Comparison of ENCODE assay signal across 28 mouse cellular contexts in genomic region chr6:44297413-44297812, GRCm38 (mm10).
DNase-seq lines count a peak whose midpoint lies in the region; ATAC-seq and TF ChIP-seq lines count a peak whose summit lies in the region.
"Had no signal": no experiment of that assay in that cellular context is flagged by ENCODE, and none has a peak within 500 bp of the region (broad histone marks: within the 10 kb centered on the region; RNA-seq: fewer than 3 reads in every experiment).

No protein-coding gene starts in this region.

- intact Hi-C loops in left cerebral cortex, postnatal 4 days (cut with DNase I), result no loop called here

- H3K27ac ChIP-seq in cerebellum, adult 2 months (ENCODE audit: insufficient read depth, low read length), result no peak overlapping the region
- H3K27ac ChIP-seq: embryonic facial prominence, embryonic 10.5 days; embryonic facial prominence, embryonic 15.5 days; forebrain, embryonic 13.5 days; kidney, postnatal 0 days; liver, embryonic 14.5 days; neural tube, embryonic 15.5 days had no signal

- DNase-seq in left cerebral cortex, postnatal 4 days, result peak; percentile 67
- no peak for DNase-seq in left cerebral cortex, adult 9 months (ENCODE audit: low spot score in 2 of 2)
- peak; percentile 76 to 93 for DNase-seq in cerebellum, adult 2 months
- DNase-seq in cerebellum, postnatal 14 days, result peak; percentile 90
- DNase-seq in adrenal gland, postnatal 36 days, result no peak
- no peak for DNase-seq in gastrocnemius, postnatal 4 days (ENCODE audit: low spot score in 2 of 2)
- no peak for DNase-seq in natural killer cell, adult 2 months (ENCODE audit: low spot score in 2 of 2)
- DNase-seq: adrenal gland, adult 2 months; gastrocnemius, postnatal 14 days; heart, adult 11 months; heart, postnatal 36 days; kidney, adult 8-10 months; layer of hippocampus, postnatal 36 days; liver; lung, embryonic 14.5 days; lung, postnatal 14 days; retina, postnatal 1 day; right cerebral cortex, postnatal 14 days; thymus, postnatal 4 days had no signal

- no peak for TF ChIP-seq CTCF in cerebellum, adult 2 months (IDR thresholded peaks at IDR 0.05; ENCODE audit: borderline replicate concordance, insufficient read depth, low read depth, low read length)

- no peak overlapping the region for H3K4me3 ChIP-seq in cerebellum, adult 2 months (replicated peaks; ENCODE audit: insufficient read depth, low read depth, low read length)
- H3K4me3 ChIP-seq: embryonic facial prominence, embryonic 10.5 days; embryonic facial prominence, embryonic 15.5 days; forebrain, embryonic 13.5 days; neural tube, embryonic 15.5 days had no signal

- no peaks in the 10 kb centered on the region for H3K27me3 ChIP-seq in cerebellum, adult 2 months (ENCODE audit: control insufficient read depth, insufficient read depth, low read length)
- H3K27me3 ChIP-seq: embryonic facial prominence, embryonic 15.5 days; forebrain, embryonic 13.5 days; neural tube, embryonic 15.5 days had no signal

- ATAC-seq in cerebellum, adult (ENCODE audit: insufficient number of reproducible peaks, low FRiP score, low TSS enrichment), result peak; percentile 100
- ATAC-seq: CD4-positive, CD25-positive, alpha-beta regulatory T cell, adult 4 months; forebrain, embryonic 13.5 days; intestine, embryonic 16.5 days had no signal

- H3K4me1 ChIP-seq in cerebellum, adult 2 months (ENCODE audit: control insufficient read depth, insufficient read depth, low read length), result peaks cover 3% of the 10 kb centered on the region; the same call in 1 of the 2 replicates
- H3K4me1 ChIP-seq: embryonic facial prominence, embryonic 10.5 days; embryonic facial prominence, embryonic 15.5 days; forebrain, embryonic 13.5 days; neural tube, embryonic 15.5 days had no signal

- TF ChIP-seq POLR2A in cerebellum, adult 2 months (IDR thresholded peaks at IDR 0.05; ENCODE audit: borderline replicate concordance, insufficient read depth, low read length), result no peak

- WGBS in cerebellum, adult 2 months, result 12% methylated on average over 1 of the region's 1 CpGs

Comparison
In these comparisons a context has a peak if more than half of its experiments do, and no peak if none do; other contexts are left out.
1. DNase-seq: peak in left cerebral cortex, postnatal 4 days (single experiment), cerebellum, adult 2 months (2 of 2) and cerebellum, postnatal 14 days (2 of 2); none in left cerebral cortex, adult 9 months (0 of 2), adrenal gland, postnatal 36 days (0 of 2), gastrocnemius, postnatal 4 days (0 of 2) and natural killer cell, adult 2 months (0 of 2).